Mouse (Mus musculus): ENCODE measurements around the gene Ocln.
"Not testable (repeated sequence)": the region's sequence is repeated elsewhere in the genome, so short reads cannot be mapped to it uniquely, and the experiment has no call there.

Gene Ocln

GRCm38 (mm10) chr13:100492061-100492787 is 60.3 kb downstream of the Ocln start, which contains the start of gene Gtf2h2:
Gene Gtf2h2, minus strand, starts transcription at chr13:100492579.
- peak; percentile 81 to 82 for DNase-seq (ENCODE audit: low spot score in 2 of 2)

- DNase-seq (ENCODE audit: low spot score in 2 of 2): no peak
These were observed 60.9 kb downstream of the Ocln start for GRCm38 (mm10) chr13:100491623-100492022.

GRCm38 (mm10) chr13:100490424-100490823 is 62.1 kb downstream of the Ocln start:
- DNase-seq (ENCODE audit: low spot score in 2 of 2): no peak

GRCm38 (mm10) chr13:100483610-100484009 is 68.9 kb downstream of the Ocln start:
- DNase-seq (ENCODE audit: low spot score in 2 of 2): no peak

GRCm38 (mm10) chr13:100463527-100464222 is 88.8 kb downstream of the Ocln start:
- DNase-seq (ENCODE audit: low spot score in 2 of 2): peak in 1 of 2 experiments; percentile 1

GRCm38 (mm10) chr13:100461336-100461735 is 91.2 kb downstream of the Ocln start:
- no peak for DNase-seq (ENCODE audit: low spot score in 2 of 2)

- not testable (repeated sequence) for DNase-seq (ENCODE audit: low spot score in 2 of 2)
These were observed 99.9 kb downstream of the Ocln start, which contains the start of gene Naip1 for GRCm38 (mm10) chr13:100452415-100453127. Gene Naip1, minus strand, starts transcription at chr13:100452869.

- DNase-seq (ENCODE audit: low spot score in 2 of 2): no peak
These were observed 103.0 kb downstream of the Ocln start for GRCm38 (mm10) chr13:100449495-100449894.
